Mouse (Mus musculus) MEL (cell line): ENCODE results near the gene Mob2. TPM values are rescaled to one million over a fixed set of nuclear protein-coding genes. Genes with fewer than 3 reads are reported as not detected.

Experiments
- DNase-seq: peaks from one replicate; pipeline ENCODE4 v3.0.0; 2011; ENCODE audit warnings: low read depth, low spot score
- H3K27ac ChIP-seq: 2 replicates; pipeline ENCODE4 v1.5.1; 2012; ENCODE audit warnings: low read depth, mild to moderate bottlenecking, control low read depth, low read length, moderate library complexity; ENCODE audit not compliant: control insufficient read depth
- H3K27me3 ChIP-seq, 2 experiments: fragments of 150-350 bp in 1 of 2; sonication (generic) in 1 of 2; 2 replicates each; pipeline ENCODE4 v1.6.1; 2012; ENCODE audit warnings: low read length in 2 of 2, mild to moderate bottlenecking in 2 of 2, improper control_type of control experiment in 1 of 2, moderate library complexity in 1 of 2; ENCODE audit not compliant: insufficient read depth in 2 of 2, control insufficient read depth in 1 of 2
- H3K36me3 ChIP-seq, 2 experiments: 2 replicates each; pipeline ENCODE4 v1.6.1; 2012 to 2014; ENCODE audit warnings: low read length in 2 of 2, improper control_type of control experiment in 1 of 2, inconsistent platforms in 1 of 2, mild to moderate bottlenecking in 1 of 2; ENCODE audit not compliant: insufficient read depth in 2 of 2, control insufficient read depth in 1 of 2
- H3K4me1 ChIP-seq, 2 experiments: fragments of 150-350 bp in 1 of 2; sonication (generic) in 1 of 2; 2 replicates each; pipeline ENCODE4 v1.6.1; 2012; ENCODE audit warnings: low read length in 2 of 2, improper control_type of control experiment in 1 of 2, mild to moderate bottlenecking in 1 of 2; ENCODE audit not compliant: insufficient read depth in 2 of 2, control insufficient read depth in 1 of 2
- H3K4me3 ChIP-seq, 2 experiments: fragments of 150-350 bp in 1 of 2; sonication (generic) in 1 of 2; 2 replicates each; pipeline ENCODE4 v1.5.1; 2012; ENCODE audit warnings: low read depth in 2 of 2, low read length in 2 of 2, mild to moderate bottlenecking in 2 of 2, moderate library complexity in 2 of 2, control low read depth in 1 of 2, improper control_type of control experiment in 1 of 2; ENCODE audit not compliant: control insufficient read depth in 1 of 2, insufficient read depth in 1 of 2
- H3K79me2 ChIP-seq: 2 replicates; pipeline ENCODE4 v1.6.1; 2012; ENCODE audit warnings: mild to moderate bottlenecking, low read length, moderate library complexity; ENCODE audit not compliant: control insufficient read depth, poor library complexity, insufficient read depth
- H3K9ac ChIP-seq: 2 replicates; pipeline ENCODE4 v1.6.1; 2012; ENCODE audit warnings: low read depth, mild to moderate bottlenecking, control low read depth, low read length, moderate library complexity; ENCODE audit not compliant: control insufficient read depth, poor library complexity, severe bottlenecking
- H3K9me3 ChIP-seq: fragments of 150-350 bp; sonication (generic); replicated peaks from 2 replicates; pipeline ENCODE4 v1.6.1; 2012; ENCODE audit warnings: mild to moderate bottlenecking, low read length, improper control_type of control experiment, moderate library complexity; ENCODE audit not compliant: insufficient read depth
- CHD1 ChIP-seq: IDR thresholded peaks from 2 replicates; pipeline ENCODE4 v1.6.1; 2012; ENCODE audit warnings: low read depth, mild to moderate bottlenecking, inconsistent platforms, low read length, improper control_type of control experiment
- CHD2 ChIP-seq: IDR thresholded peaks from 2 replicates; pipeline ENCODE4 v1.6.1; 2011; ENCODE audit warnings: low read length, improper control_type of control experiment
- CTCF ChIP-seq, 3 experiments: IDR thresholded peaks in 2 of 3; conservative IDR thresholded peaks in 1 of 3; 2 replicates each; pipeline ENCODE4 v1.5.1; 2011 to 2012; ENCODE audit warnings: low read length in 3 of 3, low read depth in 2 of 3, mild to moderate bottlenecking in 2 of 3, improper control_type of control experiment in 1 of 3, inconsistent platforms in 1 of 3, mixed read lengths in 1 of 3, moderate library complexity in 1 of 3; ENCODE audit not compliant: control insufficient read depth in 1 of 3, insufficient read depth in 1 of 3, poor library complexity in 1 of 3, severe bottlenecking in 1 of 3
- E2F4 ChIP-seq: IDR thresholded peaks from 2 replicates; pipeline ENCODE4 v1.6.1; 2011; ENCODE audit warnings: low read depth, low read length, improper control_type of control experiment, borderline replicate concordance
- EP300 ChIP-seq, 2 experiments: IDR thresholded peaks; 2 replicates each; pipeline ENCODE4 v1.6.1; 2011; ENCODE audit warnings: improper control_type of control experiment in 2 of 2, low read length in 2 of 2, low read depth in 1 of 2, mild to moderate bottlenecking in 1 of 2
- ETS1 ChIP-seq: IDR thresholded peaks from 2 replicates; pipeline ENCODE4 v1.6.1; 2012; ENCODE audit warnings: low read depth, mild to moderate bottlenecking, inconsistent platforms, low read length, improper control_type of control experiment, moderate library complexity
- GATA1 ChIP-seq: IDR thresholded peaks from 2 replicates; pipeline ENCODE4 v1.6.1; 2011; ENCODE audit warnings: low read depth, low read length, improper control_type of control experiment
- HCFC1 ChIP-seq: IDR thresholded peaks from 2 replicates; pipeline ENCODE4 v1.6.1; 2012; ENCODE audit warnings: low read depth, mild to moderate bottlenecking, inconsistent platforms, low read length, improper control_type of control experiment, moderate library complexity
- MAFK ChIP-seq: IDR thresholded peaks from 2 replicates; pipeline ENCODE4 v1.6.1; 2011; ENCODE audit warnings: low read depth, mild to moderate bottlenecking, low read length, improper control_type of control experiment, borderline replicate concordance
- NELFE ChIP-seq: IDR thresholded peaks from 2 replicates; pipeline ENCODE4 v1.6.1; 2011; ENCODE audit warnings: low read depth, low read length, improper control_type of control experiment
- NRF1 ChIP-seq: IDR thresholded peaks from 2 replicates; pipeline ENCODE4 v1.6.1; 2014; ENCODE audit warnings: low read depth, mild to moderate bottlenecking, inconsistent platforms, low read length, improper control_type of control experiment, moderate library complexity; ENCODE audit not compliant: poor library complexity, insufficient read depth, severe bottlenecking
- POLR2AphosphoS5 ChIP-seq: IDR thresholded peaks from 2 replicates; pipeline ENCODE4 v1.6.1; 2012; ENCODE audit warnings: low read depth, borderline replicate concordance, mild to moderate bottlenecking, inconsistent platforms, low read length, moderate library complexity, mixed read lengths
- RAD21 ChIP-seq: IDR thresholded peaks from 2 replicates; pipeline ENCODE4 v1.6.1; 2011; ENCODE audit warnings: mild to moderate bottlenecking, low read depth, low read length, improper control_type of control experiment
- RCOR1 ChIP-seq: IDR thresholded peaks from 2 replicates; pipeline ENCODE4 v1.6.1; 2012; ENCODE audit warnings: low read depth, mild to moderate bottlenecking, inconsistent platforms, low read length, improper control_type of control experiment
- SMC3 ChIP-seq: IDR thresholded peaks from 2 replicates; pipeline ENCODE4 v1.6.1; 2011; ENCODE audit warnings: low read depth, low read length, improper control_type of control experiment
- TAL1 ChIP-seq: IDR thresholded peaks from 2 replicates; pipeline ENCODE4 v1.6.1; 2012; ENCODE audit warnings: mild to moderate bottlenecking, inconsistent platforms, low read length, moderate library complexity, mixed read lengths
- UBTF ChIP-seq: IDR thresholded peaks from 2 replicates; pipeline ENCODE4 v1.6.1; 2012; ENCODE audit warnings: low read depth, mild to moderate bottlenecking, inconsistent platforms, low read length, improper control_type of control experiment, moderate library complexity, borderline replicate concordance; ENCODE audit not compliant: insufficient read depth
- USF1 ChIP-seq: IDR thresholded peaks from 2 replicates; pipeline ENCODE4 v1.6.1; 2014; ENCODE audit warnings: low read depth, mild to moderate bottlenecking, inconsistent platforms, low read length, improper control_type of control experiment, moderate library complexity
- USF2 ChIP-seq, 2 experiments: IDR thresholded peaks; 2 replicates each; pipeline ENCODE4 v1.6.1; 2011 to 2012; ENCODE audit warnings: improper control_type of control experiment in 2 of 2, low read length in 2 of 2, borderline replicate concordance in 1 of 2, inconsistent platforms in 1 of 2, low read depth in 1 of 2, mild to moderate bottlenecking in 1 of 2; ENCODE audit not compliant: insufficient read depth in 1 of 2
- ZC3H11A ChIP-seq: IDR thresholded peaks from 2 replicates; pipeline ENCODE4 v1.6.1; 2012; ENCODE audit warnings: low read depth, mild to moderate bottlenecking, inconsistent platforms, low read length, improper control_type of control experiment
- ZMIZ1 ChIP-seq: IDR thresholded peaks from 2 replicates; pipeline ENCODE4 v1.6.1; 2012; ENCODE audit warnings: low read depth, mild to moderate bottlenecking, inconsistent platforms, low read length, improper control_type of control experiment, moderate library complexity
- ZNF384 ChIP-seq: IDR thresholded peaks from 2 replicates; pipeline ENCODE4 v1.6.1; 2012; ENCODE audit warnings: low read depth, mild to moderate bottlenecking, inconsistent platforms, low read length, improper control_type of control experiment
- polyA plus RNA-seq, 2 experiments: library from polyadenylated mRNA; stranded (reverse) in 1 of 2; unstranded in 1 of 2; fragments of >175 nt in 1 of 2; fragments of >200 nt in 1 of 2; gene quantifications; 2 replicates each; pipeline versions ENCODE4 v1.2.1 to v1.2.4; 2012; ENCODE audit warnings: low replicate concordance in 2 of 2, low read depth in 1 of 2; ENCODE audit not compliant: insufficient read length in 2 of 2, insufficient read depth in 1 of 2, missing spikeins in 1 of 2
- total RNA-seq: library from RNA; depleted of rRNA; stranded (reverse); fragments of 300-350 nt; gene quantifications from 2 replicates; pipeline ENCODE4 v1.2.3, GENCODE M21; 2012

The Mob2 gene
- total and polyA plus RNA-seq, 3 experiments: 33.6 to 45.2 TPM; not detected in 1

DNA sequence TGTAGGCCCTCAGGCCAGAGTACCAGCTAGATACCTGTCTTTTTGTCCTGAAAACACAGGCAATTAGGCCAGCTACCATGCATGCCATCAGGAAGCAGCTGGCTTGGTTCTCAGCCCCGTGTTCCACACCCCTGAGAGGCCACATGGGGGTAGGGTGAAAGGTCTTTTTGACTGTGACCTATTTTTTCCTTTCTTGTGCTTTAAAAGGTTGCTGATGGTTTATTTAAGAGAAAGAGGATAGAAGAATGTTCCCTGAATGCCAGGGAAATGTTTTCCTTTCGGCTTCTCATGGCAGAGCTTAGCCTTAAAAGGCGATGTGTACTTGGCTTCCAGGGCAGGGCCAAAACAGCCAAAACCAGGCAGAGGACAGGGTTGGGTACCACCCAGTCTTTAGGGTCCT, 40.0 kb downstream of the Mob2 start:
- Histone ChIP-seq H3K36me3 (no peaks in the 10 kb centered on the region; a peak in 1 of 4 replicates), H3K4me3 (no peak overlapping the region), H3K27me3 (no peaks in the 10 kb centered on the region), H3K4me1 (no peaks in the 10 kb centered on the region), H3K27ac (no peak overlapping the region), H3K9me3 (no peaks in the 10 kb centered on the region), H3K79me2 (no peaks in the 10 kb centered on the region), H3K9ac (no peak overlapping the region)
- no peak for DNase-seq
- TF ChIP-seq MAFK: no peak
- no peak for TF ChIP-seq USF2 (IDR thresholded peaks at IDR 0.05; ENCODE audit: borderline replicate concordance in 1 of 2, insufficient read depth in 1 of 2, low read depth in 1 of 2, low read length in 2 of 2)
- TF ChIP-seq RCOR1: no peak
- no peak for TF ChIP-seq ETS1
- no peak for TF ChIP-seq ZMIZ1
- TF ChIP-seq POLR2AphosphoS5: no peak
- TF ChIP-seq EP300 (IDR thresholded peaks at IDR 0.05; ENCODE audit: low read depth in 1 of 2, low read length in 2 of 2): no peak
- TF ChIP-seq UBTF: no peak
- no peak for TF ChIP-seq E2F4
- no peak for TF ChIP-seq CHD2
- TF ChIP-seq ZC3H11A: no peak

DNA sequence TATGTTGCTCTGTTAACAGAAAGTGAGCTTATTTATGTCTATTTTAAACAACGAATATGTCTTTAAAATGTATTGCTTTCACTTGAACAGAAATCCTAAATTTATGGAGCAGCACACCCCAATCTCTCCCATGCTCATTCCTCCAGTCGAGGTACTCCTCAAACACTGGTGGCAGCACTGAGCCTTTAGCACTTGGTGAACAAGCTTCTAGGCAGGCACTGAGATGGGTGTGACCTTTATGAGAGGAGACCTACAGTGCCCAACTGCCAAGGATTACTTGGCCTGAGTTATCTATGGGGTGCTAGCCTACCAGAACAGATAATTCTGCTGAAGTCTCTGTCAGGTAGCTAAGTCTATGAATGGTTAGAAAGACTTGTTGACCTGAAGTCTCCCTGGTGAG, 41.2 kb downstream of the Mob2 start:
- Histone ChIP-seq H3K27ac (no peak overlapping the region), H3K9ac (no peak overlapping the region), H3K79me2 (no peaks in the 10 kb centered on the region), H3K4me3 (no peak overlapping the region), H3K4me1 (no peaks in the 10 kb centered on the region), H3K9me3 (no peaks in the 10 kb centered on the region), H3K36me3 (no peaks in the 10 kb centered on the region; a peak in 1 of 4 replicates), H3K27me3 (no peaks in the 10 kb centered on the region)
- DNase-seq: peak; percentile 24
- TF ChIP-seq CTCF (IDR thresholded peaks at IDR 0.05 in 2 of 3, conservative IDR thresholded peaks at IDR 0.05 in 1 of 3; ENCODE audit: control insufficient read depth in 1 of 3, insufficient read depth in 1 of 3, low read depth in 2 of 3, low read length in 3 of 3, poor library complexity in 1 of 3, severe bottlenecking in 1 of 3) (peak in 2 of 3 experiments; percentile 10 to 20; a peak in 1 of 6 replicates), HCFC1 (no peak)

DNA sequence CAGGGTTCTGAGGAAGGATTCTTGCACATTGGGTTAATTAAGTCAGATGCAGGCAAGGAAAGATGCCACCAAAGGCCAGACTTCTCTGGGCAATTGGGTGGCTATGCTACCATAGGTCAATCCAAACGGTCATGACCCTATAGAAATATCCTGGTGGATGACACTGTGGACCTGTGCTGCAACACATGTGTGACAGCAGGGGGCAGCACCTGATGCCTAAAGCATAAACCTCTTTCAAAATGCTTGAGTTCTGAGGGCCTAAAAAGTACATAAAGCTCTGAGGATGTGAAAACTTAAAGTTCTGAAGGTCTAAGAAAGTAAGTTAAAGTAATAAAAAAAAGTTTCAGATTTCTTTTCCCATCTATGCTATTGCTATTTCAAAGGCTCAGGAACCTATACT, 44.3 kb downstream of the Mob2 start:
- H3K27ac ChIP-seq: no peak overlapping the region
- H3K9ac ChIP-seq: no peak overlapping the region
- H3K36me3 ChIP-seq: peaks cover 0 to 4% of the 10 kb centered on the region in 2 experiments; a peak in 2 of 4 replicates
- no peaks in the 10 kb centered on the region for H3K9me3 ChIP-seq
- peak; percentile 58 for DNase-seq
- H3K27me3 ChIP-seq: no peaks in the 10 kb centered on the region
- no peak overlapping the region for H3K4me3 ChIP-seq
- H3K79me2 ChIP-seq: no peaks in the 10 kb centered on the region
- no peak for TF ChIP-seq NRF1
- TF ChIP-seq RAD21: peak; percentile 42
- no peak for TF ChIP-seq ZMIZ1
- peak; percentile 72 to 74 (median 73) for TF ChIP-seq CTCF (IDR thresholded peaks at IDR 0.05 in 2 of 3, conservative IDR thresholded peaks at IDR 0.05 in 1 of 3; ENCODE audit: control insufficient read depth in 1 of 3, insufficient read depth in 1 of 3, low read depth in 2 of 3, low read length in 3 of 3, poor library complexity in 1 of 3, severe bottlenecking in 1 of 3)
- TF ChIP-seq POLR2AphosphoS5: no peak
- TF ChIP-seq ZNF384: no peak
- TF ChIP-seq USF1: no peak
- no peak for TF ChIP-seq GATA1
- TF ChIP-seq TAL1: no peak
- TF ChIP-seq USF2 (IDR thresholded peaks at IDR 0.05; ENCODE audit: borderline replicate concordance in 1 of 2, insufficient read depth in 1 of 2, low read depth in 1 of 2, low read length in 2 of 2): no peak
- TF ChIP-seq EP300 (IDR thresholded peaks at IDR 0.05; ENCODE audit: low read depth in 1 of 2, low read length in 2 of 2): no peak
- TF ChIP-seq SMC3: peak; percentile 67
- TF ChIP-seq CHD1: no peak
- no peak for TF ChIP-seq CHD2
- no peak for TF ChIP-seq E2F4
- no peak for TF ChIP-seq NELFE
- no peak for TF ChIP-seq RCOR1
- H3K4me1 ChIP-seq: no peaks in the 10 kb centered on the region
